Mouse (Mus musculus) E14TG2a.4 (cell line): ENCODE data around the gene Iba57.

Experiments
- CTCF ChIP-seq: conservative IDR thresholded peaks from 2 replicates; pipeline ENCODE4 v1.5.1; 2014; ENCODE audit warnings: low read length
- NANOG ChIP-seq: IDR thresholded peaks from 2 replicates; pipeline ENCODE4 v1.6.1; 2014; ENCODE audit warnings: borderline replicate concordance, low read length, mixed read lengths
- POU5F1 ChIP-seq: IDR thresholded peaks from 2 replicates; pipeline ENCODE4 v1.6.1; 2014; ENCODE audit warnings: low read length, borderline replicate concordance

DNA sequence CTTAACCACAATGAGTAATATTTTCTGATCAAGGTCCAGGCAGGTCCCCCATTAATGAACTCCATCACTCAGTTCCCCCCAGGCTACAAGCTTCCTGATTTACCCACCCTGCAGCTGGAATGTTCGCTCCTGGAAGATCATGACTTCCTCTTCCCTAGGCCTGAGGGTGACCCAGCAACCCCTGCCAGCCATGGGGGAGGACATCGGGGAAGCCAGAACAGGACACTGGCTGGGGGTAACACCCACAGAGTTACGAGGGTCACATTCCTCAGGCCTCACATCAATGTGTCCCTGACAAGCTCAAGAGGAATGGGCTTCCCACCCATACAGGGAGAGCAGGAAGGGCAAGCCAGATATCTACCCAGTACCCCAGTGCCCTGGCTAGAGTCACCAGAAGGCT is 6.3 kb upstream of the Iba57 start:
- TF ChIP-seq CTCF (no peak), NANOG (no peak), POU5F1 (no peak)
